Mouse (Mus musculus) testis, adult 2 months (tissue): ENCODE measurements around the gene Nkx2-1.

Experiments used
- CTCF ChIP-seq: fragments of 200-500 bp; IDR thresholded peaks from 2 replicates; pipeline ENCODE4 v1.5.1; 2012; ENCODE audit warnings: low read depth, mild to moderate bottlenecking, inconsistent platforms, low read length, moderate library complexity; ENCODE audit not compliant: control insufficient read depth, insufficient read depth, insufficient replicate concordance
- POLR2A ChIP-seq: fragments of 200-500 bp; IDR thresholded peaks from 2 replicates; pipeline ENCODE4 v1.6.1; 2012; ENCODE audit warnings: low read depth, mild to moderate bottlenecking, inconsistent platforms, low read length, moderate library complexity; ENCODE audit not compliant: control insufficient read depth

GRCm38 (mm10) chr12:56521106-56521840 lies 15.4 kb downstream of the Nkx2-1 start:
- TF ChIP-seq POLR2A (no peak), CTCF (no peak)
